Comparison of ENCODE assay signal across 11 mouse cellular contexts in the genomic region with DNA sequence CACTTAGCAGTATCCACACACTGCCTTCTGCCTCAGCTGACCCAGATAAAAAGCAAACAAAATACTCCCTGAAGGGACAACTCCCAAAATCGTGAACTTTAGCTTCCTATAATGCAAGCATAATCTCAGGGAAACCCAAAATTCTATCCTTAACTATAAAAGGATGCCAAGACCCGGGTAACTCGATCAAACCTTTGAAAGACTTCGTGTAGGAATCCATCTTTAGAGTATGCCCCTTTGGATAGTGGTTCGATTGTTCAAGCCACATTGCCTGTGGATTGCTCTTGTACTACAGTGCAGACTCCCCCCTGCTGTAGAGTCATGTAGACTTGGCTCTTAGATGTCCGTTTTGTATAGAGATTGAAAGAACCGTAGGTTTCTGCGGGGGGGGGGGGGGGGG. TPM values are rescaled to one million over a fixed set of nuclear protein-coding genes. Genes with fewer than 3 reads are reported as not detected.
DNase-seq lines count a peak whose midpoint lies in the region; ATAC-seq and TF ChIP-seq lines count a peak whose summit lies in the region.
"Had no signal": no experiment of that assay in that cellular context is flagged by ENCODE, and none has a peak within 500 bp of the region (broad histone marks: within the 10 kb centered on the region; RNA-seq: fewer than 3 reads in every experiment).

No protein-coding gene starts in this region.

- H3K4me2 ChIP-seq in embryonic facial prominence, embryonic 14.5 days (ENCODE audit: low read depth, low read length) = peak overlapping the region; percentile 79; the same call in 1 of the 2 replicates
- peak overlapping the region; percentile 64 for H3K4me2 ChIP-seq in hindbrain, embryonic 15.5 days
- peak overlapping the region; percentile 74 for H3K4me2 ChIP-seq in neural tube, embryonic 13.5 days

- H3K4me3 ChIP-seq in embryonic facial prominence, embryonic 14.5 days (ENCODE audit: low read depth, low read length) = 0 out of 2 replicates have a peak overlapping the region, but pooled peaks have one; percentile 42
- peak overlapping the region; percentile 75 for H3K4me3 ChIP-seq in hindbrain, embryonic 15.5 days
- peak overlapping the region; percentile 76 for H3K4me3 ChIP-seq in neural tube, embryonic 13.5 days
- no peak overlapping the region for H3K4me3 ChIP-seq in gastrocnemius, adult 2 months
- H3K4me3 ChIP-seq: heart, adult 2 months had no signal

- peaks cover 18% of the 10 kb centered on the region; the same call in 1 of the 2 replicates for H3K4me1 ChIP-seq in embryonic facial prominence, embryonic 14.5 days (ENCODE audit: control insufficient read depth, insufficient read depth, low read length)
- H3K4me1 ChIP-seq in hindbrain, embryonic 15.5 days (replicated peaks) = peaks cover 21% of the 10 kb centered on the region
- H3K4me1 ChIP-seq in neural tube, embryonic 13.5 days (replicated peaks) = peaks cover 22% of the 10 kb centered on the region

- TF ChIP-seq CTCF in gastrocnemius, adult 2 months (IDR thresholded peaks at IDR 0.05) = no peak

- no peak overlapping the region for H3K9ac ChIP-seq in embryonic facial prominence, embryonic 14.5 days (ENCODE audit: low read depth, low read length)
- peak overlapping the region; percentile 81 for H3K9ac ChIP-seq in hindbrain, embryonic 15.5 days
- peak overlapping the region; percentile 90 for H3K9ac ChIP-seq in neural tube, embryonic 13.5 days
- H3K9ac ChIP-seq: liver, embryonic 14.5 days had no signal

- H3K27me3 ChIP-seq in embryonic facial prominence, embryonic 14.5 days (replicated peaks; ENCODE audit: control insufficient read depth, insufficient read depth, low read length) = peaks cover 27% of the 10 kb centered on the region
- H3K27me3 ChIP-seq in hindbrain, embryonic 15.5 days = no peaks in the 10 kb centered on the region
- no peaks in the 10 kb centered on the region for H3K27me3 ChIP-seq in neural tube, embryonic 13.5 days

- WGBS in embryonic facial prominence, embryonic 14.5 days = 50% methylated on average over 8 of the region's 8 CpGs
- 32% methylated on average over 8 of the region's 8 CpGs for WGBS in hindbrain, embryonic 15.5 days
- WGBS in neural tube, embryonic 13.5 days = 45% methylated on average over 8 of the region's 8 CpGs

- peak; percentile 5 for DNase-seq in left cerebral cortex, postnatal 4 days
- no peak for DNase-seq in left cerebral cortex, postnatal 36 days (ENCODE audit: low spot score in 2 of 2)
- no peak for DNase-seq in embryonic facial prominence, embryonic 14.5 days (ENCODE audit: low spot score)
- DNase-seq in testis, postnatal 14 days (ENCODE audit: low spot score) = no peak
- no peak for DNase-seq in gastrocnemius, postnatal 4 days (ENCODE audit: low spot score in 2 of 2)
- no peak for DNase-seq in gastrocnemius, adult 2 months

- H3K36me3 ChIP-seq in embryonic facial prominence, embryonic 14.5 days (ENCODE audit: control insufficient read depth, insufficient read depth, low read length) = no peaks in the 10 kb centered on the region
- H3K36me3 ChIP-seq in hindbrain, embryonic 15.5 days = no peaks in the 10 kb centered on the region
- H3K36me3 ChIP-seq in neural tube, embryonic 13.5 days = no peaks in the 10 kb centered on the region

- H3K27ac ChIP-seq in embryonic facial prominence, embryonic 14.5 days (replicated peaks; ENCODE audit: low read depth, low read length) = no peak overlapping the region
- peak overlapping the region; percentile 95 for H3K27ac ChIP-seq in hindbrain, embryonic 15.5 days (replicated peaks)
- peak overlapping the region; percentile 95 for H3K27ac ChIP-seq in neural tube, embryonic 13.5 days (replicated peaks)
- no peak overlapping the region for H3K27ac ChIP-seq in gastrocnemius, adult 2 months
- H3K27ac ChIP-seq: heart, adult 2 months; liver, embryonic 14.5 days had no signal

- intact Hi-C loops in left cerebral cortex, postnatal 4 days (cut with DNase I) = loop anchor here (5.0 to 10.0 kb wide), 3 partner anchors 721 to 1122 kb away; no protein-coding TSS in a partner anchor
- intact Hi-C loops in left cerebral cortex, postnatal 36 days (cut with DNase I) = loop anchor here (5.0 to 10.0 kb wide), 7 partner anchors 81 to 982 kb away; partner anchors contain the start of genes Fam198b, Glrb, Pdgfc and Tmem144
- intact Hi-C loops in gastrocnemius, adult 2 months (cut with DNase I) = no loop called here

- no peaks in the 10 kb centered on the region for H3K9me3 ChIP-seq in embryonic facial prominence, embryonic 14.5 days (ENCODE audit: control insufficient read depth, low read length)
- H3K9me3 ChIP-seq in hindbrain, embryonic 15.5 days = no peaks in the 10 kb centered on the region
- no peaks in the 10 kb centered on the region for H3K9me3 ChIP-seq in neural tube, embryonic 13.5 days

- ATAC-seq in embryonic facial prominence, embryonic 14.5 days (ENCODE audit: low read depth) = no peak; the same call in 1 of the 2 replicates
- ATAC-seq in hindbrain, embryonic 15.5 days (ENCODE audit: low FRiP score, low read depth) = no peak
- ATAC-seq in neural tube, embryonic 13.5 days (ENCODE audit: low read depth) = peak; percentile 25

RNA-seq across cellular contexts. Expression of gene Gria2, which starts 0.6 kb away (rescaled TPM):
- 100 to 1,000 TPM; 383 to 396 TPM for total RNA-seq in left cerebral cortex, postnatal 4 days (2021)
- 100 to 1,000 TPM; 440 to 563 TPM for total RNA-seq in left cerebral cortex, postnatal 36 days (2021)
- 3.6 and 3.9 TPM in 2 replicates for polyA plus RNA-seq in embryonic facial prominence, embryonic 14.5 days (2014; fragmentation: Nextera tagmentation; extraction: Ambion mirVana)
- polyA plus RNA-seq in hindbrain, embryonic 15.5 days (2015; fragmentation: Nextera tagmentation; extraction: Ambion mirVana) = 158 and 174 TPM in 2 replicates
- polyA plus RNA-seq in neural tube, embryonic 13.5 days (2015; fragmentation: Nextera tagmentation; extraction: Ambion mirVana) = 89.1 and 103 TPM in 2 replicates
- under 1 TPM; 0.34 to 0.49 TPM for total RNA-seq in gastrocnemius, postnatal 4 days (2021)
- total RNA-seq in gastrocnemius, adult 2 months (2021) = under 1 TPM in 1 of 2 experiments, not detected in 1; 0.06 TPM
- total RNA-seq: monocyte, adult 5-6 weeks had no signal
- polyA plus RNA-seq: heart, adult 2 months had no signal

Comparison
In these comparisons a context has a peak if more than half of its experiments do, and no peak if none do; other contexts are left out.
1. H3K27ac ChIP-seq: peak in hindbrain, embryonic 15.5 days (single experiment) and neural tube, embryonic 13.5 days (single experiment); none in embryonic facial prominence, embryonic 14.5 days (single experiment) and gastrocnemius, adult 2 months (single experiment).
2. RNA of gene Gria2, which starts 0.6 kb away (total RNA-seq): 440 to 563 TPM in left cerebral cortex, postnatal 36 days and 383 to 396 TPM in left cerebral cortex, postnatal 4 days; 0.34 to 0.49 TPM in gastrocnemius, postnatal 4 days and 0.06 TPM in gastrocnemius, adult 2 months; every median in the first group is over 100 times any median in the second.
3. Peak in every context shown above with its lines, with median percentiles within 50 percentile points of each other: H3K4me2 ChIP-seq.